Mouse (Mus musculus): ENCODE data around the gene Gm21425. TPM values are rescaled to one million over a fixed set of nuclear protein-coding genes. Genes with fewer than 3 reads are reported as not detected.
"Not testable (repeated sequence)": the region's sequence is repeated elsewhere in the genome, so short reads cannot be mapped to it uniquely, and the experiment has no call there.

The Gm21425 gene
- not detected in 2 replicates for polyA plus RNA-seq (2014; fragmentation: Nextera tagmentation; extraction: Ambion mirVana)

- H3K9me3 ChIP-seq (replicated peaks; ENCODE audit: control insufficient read depth, low read length); ATAC-seq (replicated peaks; ENCODE audit: insufficient number of reproducible peaks, low FRiP score, low TSS enrichment): not testable (repeated sequence)
Measured at GRCm38 (mm10) chrY:13161668-13162067, at the start of gene Gm21425. Gene Gm21425, plus strand, starts transcription at chrY:13161968.

DNA sequence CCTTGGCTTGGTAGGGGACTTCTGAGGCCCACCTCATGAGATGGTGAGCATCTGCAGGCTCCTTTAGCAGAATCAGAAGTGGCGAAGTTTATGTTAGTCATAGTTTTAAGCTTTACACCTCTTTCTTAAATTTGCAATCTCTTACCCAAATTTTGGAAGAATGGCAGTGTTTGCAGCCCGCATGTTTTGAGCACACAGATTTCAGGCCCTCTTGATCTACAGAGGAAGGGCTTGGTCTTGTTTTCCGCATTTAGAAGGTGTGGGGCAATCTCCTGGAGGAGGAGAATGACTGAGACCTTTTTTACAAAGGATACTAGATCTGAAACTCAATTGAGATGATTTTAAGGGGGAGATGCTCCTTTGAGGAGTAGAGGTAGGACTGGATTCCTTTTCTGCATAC lies 28.4 kb upstream of the Gm21425 start, which contains the start of gene Gm21891:
Gm21891 (minus strand) TSS at position 101 of the 400 bp plus-strand sequence.
- no CpG with 5 or more reads among the region's 3 CpGs for WGBS (ENCODE audit: insufficient replicate concordance)

More at GRCm38 (mm10) chrY:13161668-13162067, at the start of gene Gm21425:
- H3K27me3 ChIP-seq (ENCODE audit: control insufficient read depth, insufficient read depth, low read length); H3K4me2 ChIP-seq; H3K9ac ChIP-seq (ENCODE audit: low read depth, low read length); H3K36me3 ChIP-seq (ENCODE audit: control insufficient read depth, insufficient read depth, low read length); H3K4me3 ChIP-seq (ENCODE audit: low read depth, low read length); H3K4me1 ChIP-seq (ENCODE audit: control insufficient read depth, insufficient read depth, low read length); H3K27ac ChIP-seq (ENCODE audit: low read depth, low read length): not testable (repeated sequence)

More for the DNA sequence above, 28.4 kb upstream of the Gm21425 start, which contains the start of gene Gm21891:
- not testable (repeated sequence) for H3K4me2 ChIP-seq; H3K36me3 ChIP-seq (ENCODE audit: control insufficient read depth, insufficient read depth, low read length); H3K4me1 ChIP-seq (ENCODE audit: control insufficient read depth, insufficient read depth, low read length); ATAC-seq (replicated peaks; ENCODE audit: insufficient number of reproducible peaks, low FRiP score, low TSS enrichment); H3K27ac ChIP-seq (ENCODE audit: low read depth, low read length); H3K4me3 ChIP-seq (ENCODE audit: low read depth, low read length); H3K9me3 ChIP-seq (replicated peaks; ENCODE audit: control insufficient read depth, low read length); H3K27me3 ChIP-seq (ENCODE audit: control insufficient read depth, insufficient read depth, low read length); H3K9ac ChIP-seq (ENCODE audit: low read depth, low read length)

Other genes starting within 250 kb of the Gm21425 start
- not detected in 2 replicates for gene Gm20807, start 119.1 kb upstream of the Gm21425 start, polyA plus RNA-seq (2014; fragmentation: Nextera tagmentation; extraction: Ambion mirVana)
- not detected in 2 replicates for gene Gm21891, start 28.5 kb upstream of the Gm21425 start, polyA plus RNA-seq (2014; fragmentation: Nextera tagmentation; extraction: Ambion mirVana)
- not detected in 2 replicates for gene Gm21828, start 62.0 kb downstream of the Gm21425 start, polyA plus RNA-seq (2014; fragmentation: Nextera tagmentation; extraction: Ambion mirVana)
- gene Gm21440, start 90.4 kb downstream of the Gm21425 start, polyA plus RNA-seq (2014; fragmentation: Nextera tagmentation; extraction: Ambion mirVana) = not detected in 2 replicates
- gene Gm21454, start 90.5 kb downstream of the Gm21425 start, polyA plus RNA-seq (2014; fragmentation: Nextera tagmentation; extraction: Ambion mirVana) = not detected in 2 replicates
- not detected in 2 replicates for gene Gm21725, start 187.1 kb downstream of the Gm21425 start, polyA plus RNA-seq (2014; fragmentation: Nextera tagmentation; extraction: Ambion mirVana)